Mouse (Mus musculus): ENCODE measurements around the gene Zyx.

Zyx gene

GRCm38 (mm10) chr6:42370630-42371363 lies 21.4 kb downstream of the Zyx start:
- no peak for DNase-seq

GRCm38 (mm10) chr6:42372001-42372400 lies 22.6 kb downstream of the Zyx start:
- no peak for DNase-seq

- no peak for DNase-seq
Observed at GRCm38 (mm10) chr6:42372421-42372815, 23.0 kb downstream of the Zyx start.

- DNase-seq: peak; percentile 67 to 71
Observed at GRCm38 (mm10) chr6:42372816-42373547, 23.6 kb downstream of the Zyx start, which contains the start of gene Epha1. Gene Epha1 (minus strand): TSS chr6:42373268.

- DNase-seq: no peak
Observed at GRCm38 (mm10) chr6:42373669-42374430, 24.4 kb downstream of the Zyx start.

GRCm38 (mm10) chr6:42374701-42375100 lies 25.3 kb downstream of the Zyx start:
- no peak for DNase-seq

GRCm38 (mm10) chr6:42375131-42375530 lies 25.7 kb downstream of the Zyx start:
- no peak for DNase-seq

GRCm38 (mm10) chr6:42376016-42376415 lies 26.6 kb downstream of the Zyx start:
- DNase-seq: no peak

- DNase-seq: no peak
Observed at GRCm38 (mm10) chr6:42376504-42377019, 27.1 kb downstream of the Zyx start.

GRCm38 (mm10) chr6:42377280-42377679 lies 27.9 kb downstream of the Zyx start:
- no peak for DNase-seq

GRCm38 (mm10) chr6:42379551-42379950 lies 30.1 kb downstream of the Zyx start:
- no peak for DNase-seq

- DNase-seq: peak; percentile 39 to 41
Observed at GRCm38 (mm10) chr6:42380416-42381144, 31.1 kb downstream of the Zyx start.

- no peak for DNase-seq
Observed at GRCm38 (mm10) chr6:42381221-42381620, 31.8 kb downstream of the Zyx start.

- DNase-seq: no peak
Observed at GRCm38 (mm10) chr6:42381916-42382381, 32.5 kb downstream of the Zyx start.

- no peak for DNase-seq
Observed at GRCm38 (mm10) chr6:42383360-42383759, 33.9 kb downstream of the Zyx start.

GRCm38 (mm10) chr6:42385635-42386034 lies 36.2 kb downstream of the Zyx start:
- DNase-seq: peak; percentile 33 to 67

GRCm38 (mm10) chr6:42391796-42392330 lies 42.4 kb downstream of the Zyx start:
- DNase-seq: no peak

- DNase-seq: no peak
Observed at GRCm38 (mm10) chr6:42395960-42396809, 46.8 kb downstream of the Zyx start.

- no peak for DNase-seq
Observed at GRCm38 (mm10) chr6:42397041-42397657, 47.7 kb downstream of the Zyx start.

- no peak for DNase-seq
Observed at GRCm38 (mm10) chr6:42398285-42398684, 48.9 kb downstream of the Zyx start.

GRCm38 (mm10) chr6:42398998-42399397 lies 49.6 kb downstream of the Zyx start:
- DNase-seq: no peak

All from thymus, postnatal 36 days (tissue).